20 mouse cellular contexts compared by ENCODE assay signal in genomic region chr3:152522634-152523314, GRCm38 (mm10).
DNase-seq lines count a peak whose midpoint lies in the region; ATAC-seq and TF ChIP-seq lines count a peak whose summit lies in the region.
"Had no signal": no experiment of that assay in that cellular context is flagged by ENCODE, and none has a peak within 500 bp of the region (broad histone marks: within the 10 kb centered on the region; RNA-seq: fewer than 3 reads in every experiment).

No protein-coding gene starts in this region.

- intact Hi-C loops in left cerebral cortex, postnatal 25 days (cut with DNase I): no loop called here

- no peak for TF ChIP-seq CTCF in embryonic fibroblast, embryonic 13.5 days (IDR thresholded peaks at IDR 0.05; ENCODE audit: borderline replicate concordance, insufficient read depth, low read length)

- peak; percentile 87 for ATAC-seq in limb, embryonic 12.5 days (ENCODE audit: insufficient number of reproducible peaks, insufficient read depth, low FRiP score, low TSS enrichment, low read depth)
- ATAC-seq in midbrain, embryonic 15.5 days (replicated peaks): no peak
- ATAC-seq in neural tube, embryonic 15.5 days (ENCODE audit: low FRiP score): no peak
- ATAC-seq: forebrain, embryonic 14.5 days had no signal

- H3K27me3 ChIP-seq in limb, embryonic 12.5 days: no peaks in the 10 kb centered on the region
- no peaks in the 10 kb centered on the region for H3K27me3 ChIP-seq in midbrain, embryonic 15.5 days (replicated peaks)
- H3K27me3 ChIP-seq in neural tube, embryonic 15.5 days (replicated peaks): no peaks in the 10 kb centered on the region
- H3K27me3 ChIP-seq: heart, embryonic 15.5 days; liver, embryonic 13.5 days; lung, embryonic 15.5 days had no signal

- H3K4me3 ChIP-seq in embryonic fibroblast, embryonic 13.5 days (ENCODE audit: insufficient read depth, low read length): no peak overlapping the region
- no peak overlapping the region for H3K4me3 ChIP-seq in limb, embryonic 12.5 days (replicated peaks)
- H3K4me3 ChIP-seq in midbrain, embryonic 15.5 days: no peak overlapping the region
- no peak overlapping the region for H3K4me3 ChIP-seq in neural tube, embryonic 15.5 days (replicated peaks)
- H3K4me3 ChIP-seq: heart, embryonic 15.5 days; hindbrain, embryonic 10.5 days; liver, embryonic 13.5 days; lung, embryonic 15.5 days had no signal

- H3K4me1 ChIP-seq in embryonic fibroblast, embryonic 13.5 days (ENCODE audit: control insufficient read depth, insufficient read depth, low read length): peaks cover 10% of the 10 kb centered on the region
- H3K4me1 ChIP-seq in limb, embryonic 12.5 days (replicated peaks): peaks cover 17% of the 10 kb centered on the region
- H3K4me1 ChIP-seq in midbrain, embryonic 15.5 days: no peaks in the 10 kb centered on the region
- H3K4me1 ChIP-seq in neural tube, embryonic 15.5 days: no peaks in the 10 kb centered on the region
- H3K4me1 ChIP-seq: heart, embryonic 15.5 days; hindbrain, embryonic 10.5 days; liver, embryonic 13.5 days; lung, embryonic 15.5 days had no signal

- no peak for TF ChIP-seq POLR2A in embryonic fibroblast, embryonic 13.5 days (IDR thresholded peaks at IDR 0.05; ENCODE audit: low read depth, low read length)

- H3K4me2 ChIP-seq in limb, embryonic 12.5 days: no peak overlapping the region
- H3K4me2 ChIP-seq in midbrain, embryonic 15.5 days: no peak overlapping the region
- H3K4me2 ChIP-seq in neural tube, embryonic 15.5 days: no peak overlapping the region
- H3K4me2 ChIP-seq: heart, embryonic 15.5 days; liver, embryonic 13.5 days; lung, embryonic 15.5 days; midbrain, embryonic 11.5 days had no signal

- H3K27ac ChIP-seq in embryonic fibroblast, embryonic 13.5 days (ENCODE audit: insufficient read depth, low read length): peak overlapping the region; percentile 92
- H3K27ac ChIP-seq in limb, embryonic 12.5 days: peak overlapping the region; percentile 69; the same call in 1 of the 2 replicates
- no peak overlapping the region for H3K27ac ChIP-seq in midbrain, embryonic 15.5 days
- H3K27ac ChIP-seq in neural tube, embryonic 15.5 days (replicated peaks): no peak overlapping the region
- H3K27ac ChIP-seq: heart, embryonic 15.5 days; hindbrain, embryonic 10.5 days; liver, embryonic 13.5 days; lung, embryonic 15.5 days; macrophage had no signal

- H3K9me3 ChIP-seq in limb, embryonic 12.5 days: peaks cover 4% of the 10 kb centered on the region; the same call in 1 of the 2 replicates
- H3K9me3 ChIP-seq in midbrain, embryonic 15.5 days: no peaks in the 10 kb centered on the region
- H3K9me3 ChIP-seq in neural tube, embryonic 15.5 days (replicated peaks): no peaks in the 10 kb centered on the region
- H3K9me3 ChIP-seq: heart, embryonic 15.5 days; hindbrain, embryonic 10.5 days; liver, embryonic 13.5 days; lung, embryonic 15.5 days had no signal

- H3K36me3 ChIP-seq in limb, embryonic 12.5 days: no peaks in the 10 kb centered on the region
- H3K36me3 ChIP-seq in midbrain, embryonic 15.5 days (replicated peaks): no peaks in the 10 kb centered on the region
- no peaks in the 10 kb centered on the region for H3K36me3 ChIP-seq in neural tube, embryonic 15.5 days
- H3K36me3 ChIP-seq: heart, embryonic 15.5 days; hindbrain, embryonic 10.5 days; liver, embryonic 13.5 days; lung, embryonic 15.5 days had no signal

- WGBS in limb, embryonic 12.5 days: 13% methylated on average over 6 of the region's 6 CpGs
- 88% methylated on average over 6 of the region's 6 CpGs for WGBS in midbrain, embryonic 15.5 days
- WGBS in neural tube, embryonic 15.5 days: 74% methylated on average over 6 of the region's 6 CpGs

- H3K9ac ChIP-seq in limb, embryonic 12.5 days (replicated peaks): no peak overlapping the region
- H3K9ac ChIP-seq in midbrain, embryonic 15.5 days: no peak overlapping the region
- H3K9ac ChIP-seq in neural tube, embryonic 15.5 days (replicated peaks): no peak overlapping the region
- H3K9ac ChIP-seq: heart, embryonic 15.5 days; liver, embryonic 13.5 days; lung, embryonic 15.5 days had no signal

- DNase-seq in embryo, embryonic 11 days: peak; percentile 32
- DNase-seq in embryo, embryonic 9.5 days (ENCODE audit: extremely low spot score): no peak
- peak; percentile 69 for DNase-seq in thymus, postnatal 14 days
- no peak for DNase-seq in left cerebral cortex, postnatal 25 days (ENCODE audit: low spot score in 2 of 2)
- DNase-seq: adrenal gland, postnatal 14 days; cerebellum, adult 8-10 months; heart, adult 18-20 months; kidney, adult 11 months; kidney, postnatal 10 days; liver, embryonic 13.5 days had no signal

Comparison
In these comparisons a context has a peak if more than half of its experiments do, and no peak if none do; other contexts are left out.
1. DNase-seq: peak in embryo, embryonic 11 days (single experiment) and thymus, postnatal 14 days (single experiment); none in embryo, embryonic 9.5 days (single experiment) and left cerebral cortex, postnatal 25 days (0 of 2).
2. H3K27ac ChIP-seq: peak in embryonic fibroblast, embryonic 13.5 days (single experiment) and limb, embryonic 12.5 days (single experiment); none in midbrain, embryonic 15.5 days (single experiment) and neural tube, embryonic 15.5 days (single experiment).